Mouse (Mus musculus) kidney, postnatal 0 days (tissue): ENCODE data around the gene Phyhipl. TPM values are rescaled to one million over a fixed set of nuclear protein-coding genes. Genes with fewer than 3 reads are reported as not detected.

Source experiments
- ATAC-seq: fragments of 200-750 bp; cut with Nextera tagmentation; replicated peaks from 2 replicates; pipeline ENCODE4 v1.8.0; 2017; ENCODE audit warnings: low read depth, moderate number of reproducible peaks, moderate TSS enrichment, moderate library complexity; ENCODE audit not compliant: low FRiP score
- DNase-seq: peaks from one replicate; pipeline ENCODE4 v3.0.0-alpha.2; 2016; ENCODE audit warnings: low spot score
- H3K27ac ChIP-seq: fragments of 300-500 bp; sonication (generic); 2 replicates; pipeline ENCODE4 v1.5.1; 2014; ENCODE audit warnings: mild to moderate bottlenecking
- H3K27me3 ChIP-seq: fragments of 300-500 bp; sonication (generic); 2 replicates; pipeline ENCODE4 v1.6.1; 2014; ENCODE audit warnings: low read length, mixed read lengths; ENCODE audit not compliant: insufficient read depth
- H3K36me3 ChIP-seq: fragments of 300-500 bp; sonication (generic); 2 replicates; pipeline ENCODE4 v1.6.1; 2014; ENCODE audit warnings: low read length, mixed read lengths; ENCODE audit not compliant: insufficient read depth
- H3K4me1 ChIP-seq: fragments of 300-500 bp; sonication (generic); replicated peaks from 2 replicates; pipeline ENCODE4 v1.6.1; 2014; ENCODE audit warnings: antibody characterized with exemption, low read length, mixed read lengths; ENCODE audit not compliant: insufficient read depth
- H3K4me2 ChIP-seq: fragments of 300-500 bp; sonication (generic); 2 replicates; pipeline ENCODE4 v1.6.1; 2014; ENCODE audit warnings: mild to moderate bottlenecking, low read length, moderate library complexity, mixed read lengths
- H3K4me3 ChIP-seq: fragments of 300-500 bp; sonication (generic); replicated peaks from 2 replicates; pipeline ENCODE4 v1.5.1; 2014; ENCODE audit warnings: low read depth, low read length
- H3K9ac ChIP-seq: fragments of 300-500 bp; sonication (generic); 2 replicates; pipeline ENCODE4 v1.6.1; 2014; ENCODE audit warnings: low read depth, low read length
- H3K9me3 ChIP-seq: fragments of 300-500 bp; sonication (generic); replicated peaks from 2 replicates; pipeline ENCODE4 v1.6.1; 2016; ENCODE audit warnings: low read length, inconsistent platforms, mixed read lengths
- CTCF ChIP-seq: IDR thresholded peaks from 2 replicates; pipeline ENCODE4 v1.5.1; 2016; ENCODE audit warnings: antibody characterized with exemption, low read depth, mild to moderate bottlenecking, moderate library complexity
- WGBS: fragments of 180-500 bp; shearing (Covaris S2); extraction: QIAGEN DNeasy Blood & Tissue Kit; methylation state at CpG from one replicate; pipeline ENCODE4 v1.1.7; 2014; 5-methylcytosine and 5-hydroxymethylcytosine counted together
- polyA plus RNA-seq: library from polyadenylated mRNA; unstranded; fragments of >200 nt; fragmentation: Nextera tagmentation; extraction: Ambion mirVana; gene quantifications from 2 replicates; pipeline ENCODE4 v1.2.1, GENCODE M21; 2015

The Phyhipl gene
- polyA plus RNA-seq, 1 experiment from 2014 or later = 35.0 TPM

DNA sequence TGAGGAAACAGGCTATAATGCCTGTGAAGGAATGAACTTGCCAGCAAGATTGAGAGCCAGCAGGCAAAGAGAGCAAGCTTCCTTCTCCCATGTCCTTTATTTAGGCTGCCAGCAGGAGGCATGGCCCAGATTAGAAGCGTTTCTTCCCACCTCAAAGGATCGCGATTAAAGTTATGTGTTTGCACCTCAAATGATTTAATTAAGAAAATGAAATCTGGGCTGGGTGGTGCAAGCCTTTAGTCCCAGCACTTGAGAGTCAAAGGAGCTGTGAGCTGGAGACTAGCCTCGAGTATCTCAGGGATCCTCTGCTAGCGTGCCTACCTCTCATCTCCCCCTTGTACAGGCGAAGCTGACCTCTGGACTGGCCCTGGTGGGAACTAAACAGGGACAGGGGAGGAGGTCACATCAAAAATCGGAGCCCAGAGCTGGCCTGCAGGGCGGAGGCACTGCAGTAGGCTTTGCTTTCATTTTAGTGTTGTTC, 122.4 kb downstream of the Phyhipl start:
- H3K4me2 ChIP-seq = no peak overlapping the region
- no peak overlapping the region for H3K4me3 ChIP-seq
- 81% methylated on average over 8 of the region's 8 CpGs for WGBS
- no peak overlapping the region for H3K27ac ChIP-seq
- no peak for TF ChIP-seq CTCF
- ATAC-seq (no peak), DNase-seq (no peak)
- no peaks in the 10 kb centered on the region for H3K4me1 ChIP-seq
- no peaks in the 10 kb centered on the region for H3K27me3 ChIP-seq
- no peaks in the 10 kb centered on the region for H3K36me3 ChIP-seq
- H3K9me3 ChIP-seq = no peaks in the 10 kb centered on the region
- H3K9ac ChIP-seq = no peak overlapping the region

DNA sequence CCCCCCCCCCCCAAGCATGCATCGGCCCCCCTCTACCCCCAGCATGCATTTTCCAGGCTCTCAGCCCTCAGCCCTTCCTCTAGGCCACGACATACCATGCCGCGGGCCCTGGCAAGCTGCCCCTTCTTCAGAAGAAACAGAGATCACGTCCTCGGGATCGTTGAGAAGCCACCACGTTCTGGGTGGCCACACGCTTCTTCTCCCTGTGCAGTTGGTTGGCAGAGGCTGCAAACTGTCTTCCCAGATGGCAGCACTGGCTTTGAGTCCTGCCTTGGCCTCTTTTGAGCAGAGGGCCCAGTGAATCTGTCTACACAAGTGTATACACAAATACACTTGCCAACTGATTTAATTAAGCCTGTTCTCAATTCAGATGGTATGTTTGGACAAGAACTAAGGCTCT, 123.5 kb downstream of the Phyhipl start:
- H3K27ac ChIP-seq = no peak overlapping the region
- no peak for DNase-seq

DNA sequence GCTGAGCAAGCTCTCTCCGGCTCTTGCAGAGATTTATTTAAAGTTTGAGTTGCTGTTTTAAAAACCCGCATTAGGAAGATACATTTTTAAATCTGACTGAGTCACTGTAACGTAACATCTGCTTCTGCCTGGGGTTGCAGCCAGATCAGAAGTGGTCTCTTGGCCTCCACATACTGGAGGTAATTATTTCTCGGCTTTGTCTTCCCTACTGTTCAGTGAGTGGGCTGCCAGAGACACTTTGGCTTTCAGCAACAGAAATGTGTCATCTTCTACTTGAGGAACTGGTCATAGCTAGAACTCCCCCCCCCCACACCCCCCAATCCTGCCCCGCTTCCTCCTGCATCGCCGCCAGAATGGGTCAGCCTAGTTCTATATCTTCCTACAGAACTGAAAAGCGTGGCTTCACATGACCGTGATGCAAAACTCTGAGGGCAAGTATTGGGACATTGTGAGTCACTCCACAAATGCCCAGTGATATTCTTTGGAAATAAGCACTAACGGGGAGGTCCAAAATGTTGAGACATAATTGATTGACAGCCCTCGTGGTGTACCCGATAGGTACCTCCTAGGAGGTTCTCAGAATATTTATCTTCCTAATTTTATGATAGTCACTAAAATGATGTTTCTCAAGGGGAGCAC, 125.5 kb downstream of the Phyhipl start:
- H3K36me3 ChIP-seq = no peaks in the 10 kb centered on the region
- WGBS = 85% methylated on average over 12 of the region's 12 CpGs
- no peak overlapping the region for H3K4me3 ChIP-seq
- H3K9me3 ChIP-seq = no peaks in the 10 kb centered on the region
- DNase-seq (no peak), ATAC-seq (no peak)
- no peak overlapping the region for H3K9ac ChIP-seq
- no peak overlapping the region for H3K4me2 ChIP-seq
- H3K4me1 ChIP-seq = no peaks in the 10 kb centered on the region
- H3K27ac ChIP-seq = no peak overlapping the region
- TF ChIP-seq CTCF = no peak
- no peaks in the 10 kb centered on the region for H3K27me3 ChIP-seq

More for the DNA sequence above, 123.5 kb downstream of the Phyhipl start:
- no peak for ATAC-seq
- WGBS = 90% methylated on average over 9 of the region's 9 CpGs
- H3K9ac ChIP-seq = no peak overlapping the region
- H3K4me1 ChIP-seq = no peaks in the 10 kb centered on the region
- no peak for TF ChIP-seq CTCF
- H3K27me3 ChIP-seq = no peaks in the 10 kb centered on the region
- H3K4me2 ChIP-seq = no peak overlapping the region
- H3K36me3 ChIP-seq = no peaks in the 10 kb centered on the region
- H3K9me3 ChIP-seq = no peaks in the 10 kb centered on the region
- H3K4me3 ChIP-seq = no peak overlapping the region

DNA sequence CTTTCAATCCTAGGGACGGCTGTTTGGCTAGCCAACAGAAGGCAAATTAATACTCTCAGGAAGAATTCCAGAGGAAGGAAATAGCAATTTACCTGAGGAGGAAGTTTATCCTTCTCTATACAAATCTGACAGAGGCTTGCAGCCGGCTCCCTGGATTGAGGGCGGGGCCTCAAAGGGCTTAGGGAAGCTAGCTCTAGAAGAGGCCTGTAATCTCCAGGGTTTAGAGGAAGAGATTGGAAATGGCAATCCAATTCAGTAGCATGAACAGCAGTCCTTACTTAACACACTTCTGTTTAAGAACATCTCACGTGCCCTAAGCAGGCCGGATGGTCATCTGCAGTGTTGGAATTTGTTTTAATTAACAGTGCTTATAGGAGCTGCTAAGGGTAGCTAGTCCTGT, 134.4 kb downstream of the Phyhipl start:
- H3K27me3 ChIP-seq = no peaks in the 10 kb centered on the region
- H3K27ac ChIP-seq = no peak overlapping the region
- 41% methylated on average over 5 of the region's 5 CpGs for WGBS
- H3K36me3 ChIP-seq = no peaks in the 10 kb centered on the region
- H3K9me3 ChIP-seq = no peaks in the 10 kb centered on the region
- peak overlapping the region; percentile 74 for H3K4me2 ChIP-seq
- no peak overlapping the region for H3K9ac ChIP-seq
- ATAC-seq (no peak), DNase-seq (peak; percentile 19)
- peak overlapping the region; percentile 39; the same call in 1 of the 2 replicates for H3K4me3 ChIP-seq
- H3K4me1 ChIP-seq = peaks cover 12% of the 10 kb centered on the region; the same call in 1 of the 2 replicates
- TF ChIP-seq CTCF = no peak

DNA sequence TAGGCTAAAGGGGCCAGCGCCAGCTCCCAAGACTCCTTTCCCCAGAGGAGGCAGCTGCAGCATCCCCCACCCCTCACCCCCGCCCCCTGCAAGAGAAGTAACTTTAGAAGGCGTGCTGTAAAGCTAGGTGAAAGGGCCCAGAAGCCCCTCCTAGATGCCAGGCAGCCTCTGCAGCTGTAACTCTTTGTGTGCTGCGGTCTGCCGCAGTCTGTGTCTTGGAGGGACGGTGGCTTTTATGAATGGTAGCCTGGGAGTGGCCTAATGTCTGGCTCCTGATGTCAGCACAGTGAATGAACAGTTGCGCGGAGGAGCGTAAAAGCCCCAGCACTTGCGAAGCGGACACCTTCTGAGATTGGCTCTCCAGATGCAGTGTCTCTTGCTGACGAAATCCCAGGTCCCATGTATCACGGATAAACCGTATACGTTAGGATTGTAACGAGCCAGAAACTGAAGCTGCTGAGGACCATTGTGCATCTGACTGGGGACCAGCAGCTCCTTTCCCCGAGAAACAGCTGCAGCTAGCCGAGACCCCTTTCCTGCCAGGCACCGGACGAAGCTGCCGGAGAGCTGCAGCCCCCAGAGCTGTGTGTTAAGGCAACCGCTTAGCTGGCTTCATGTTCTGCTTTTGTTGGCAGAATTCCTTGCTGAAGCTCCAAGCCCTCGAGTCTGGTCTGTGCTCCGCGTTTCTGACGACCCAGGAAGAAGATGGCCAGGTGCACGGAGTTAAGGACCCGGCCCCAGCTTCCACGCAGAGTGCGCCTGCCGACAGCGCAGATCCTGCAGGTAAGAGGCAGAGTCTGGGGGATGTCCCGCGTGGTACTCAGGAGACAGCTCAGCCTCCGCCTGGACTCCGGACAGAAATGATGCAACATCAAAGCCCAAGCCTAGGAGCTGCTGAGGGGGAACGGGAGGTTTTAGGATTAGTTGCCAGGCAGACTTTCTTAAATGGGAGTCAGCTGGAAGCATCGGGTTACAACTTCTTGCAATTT, 135.3 kb downstream of the Phyhipl start:
- TF ChIP-seq CTCF = no peak
- no peaks in the 10 kb centered on the region for H3K9me3 ChIP-seq
- H3K4me2 ChIP-seq = peak overlapping the region; percentile 74
- peak overlapping the region; percentile 15 for H3K9ac ChIP-seq
- H3K4me1 ChIP-seq = peaks cover 12% of the 10 kb centered on the region; the same call in 1 of the 2 replicates
- ATAC-seq (peak; percentile 49; the same call in 1 of the 2 replicates), DNase-seq (peak; percentile 78)
- no peaks in the 10 kb centered on the region for H3K27me3 ChIP-seq
- no peaks in the 10 kb centered on the region for H3K36me3 ChIP-seq
- H3K4me3 ChIP-seq = peak overlapping the region; percentile 39
- no peak overlapping the region for H3K27ac ChIP-seq
- WGBS = 3% methylated on average over 38 of the region's 38 CpGs

DNA sequence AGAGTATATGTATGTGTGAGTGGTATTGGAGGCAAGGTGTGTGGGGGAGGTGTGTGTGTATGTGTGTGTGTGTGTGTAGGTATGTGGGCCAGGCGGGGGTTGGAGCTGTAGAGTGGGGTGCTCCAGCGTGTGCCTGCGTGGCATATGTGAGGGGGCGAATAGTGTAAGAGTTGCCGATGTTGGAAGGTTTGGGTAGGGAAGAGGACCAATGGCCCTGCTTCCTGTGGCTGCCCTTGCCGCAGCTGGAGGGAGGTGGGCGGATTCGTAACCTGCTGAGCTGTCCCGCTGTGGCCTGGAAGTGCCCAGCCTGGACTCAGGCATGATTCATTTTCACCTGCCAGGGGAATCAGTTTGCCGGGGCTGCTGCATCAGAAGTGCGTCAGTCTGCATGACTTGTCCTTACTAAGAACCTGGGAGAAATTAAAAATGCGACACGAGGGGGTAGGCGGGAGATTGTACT, 136.1 kb downstream of the Phyhipl start:
- no peak for TF ChIP-seq CTCF
- Histone ChIP-seq H3K27ac (no peak overlapping the region), H3K9me3 (no peaks in the 10 kb centered on the region), H3K4me3 (peak overlapping the region; percentile 39; the same call in 1 of the 2 replicates), H3K36me3 (no peaks in the 10 kb centered on the region), H3K9ac (no peak overlapping the region), H3K4me2 (peak overlapping the region; percentile 74), H3K4me1 (peaks cover 12% of the 10 kb centered on the region; the same call in 1 of the 2 replicates), H3K27me3 (no peaks in the 10 kb centered on the region)
- ATAC-seq (no peak; the same call in 1 of the 2 replicates), DNase-seq (no peak)
- 16% methylated on average over 14 of the region's 14 CpGs for WGBS
